Mouse (Mus musculus) stomach, embryonic 15.5 days (tissue): ENCODE results near the gene Cramp1l. TPM values are rescaled to one million over a fixed set of nuclear protein-coding genes. Genes with fewer than 3 reads are reported as not detected.
"Not testable (repeated sequence)": the region's sequence is repeated elsewhere in the genome, so short reads cannot be mapped to it uniquely, and the experiment has no call there.

Source experiments
- ATAC-seq: fragments of 200-750 bp; cut with Nextera tagmentation; 2 replicates; pipeline ENCODE4 v1.8.0; 2017; ENCODE audit warnings: low read depth, moderate number of reproducible peaks, moderate TSS enrichment; ENCODE audit not compliant: insufficient read depth, low FRiP score
- H3K27ac ChIP-seq: fragments of 300-500 bp; sonication (generic); 2 replicates; pipeline ENCODE4 v1.5.1; 2015; ENCODE audit warnings: mild to moderate bottlenecking, inconsistent platforms
- H3K27me3 ChIP-seq: fragments of 300-500 bp; sonication (generic); replicated peaks from 2 replicates; pipeline ENCODE4 v1.6.1; 2015; ENCODE audit warnings: inconsistent platforms
- H3K36me3 ChIP-seq: fragments of 300-500 bp; sonication (generic); 2 replicates; pipeline ENCODE4 v1.6.1; 2015; ENCODE audit warnings: inconsistent platforms
- H3K4me1 ChIP-seq: fragments of 300-500 bp; sonication (generic); 2 replicates; pipeline ENCODE4 v1.6.1; 2015; ENCODE audit warnings: inconsistent platforms
- H3K4me2 ChIP-seq: fragments of 300-500 bp; sonication (generic); 2 replicates; pipeline ENCODE4 v1.6.1; 2015; ENCODE audit warnings: mild to moderate bottlenecking, inconsistent platforms
- H3K4me3 ChIP-seq: fragments of 300-500 bp; sonication (generic); replicated peaks from 2 replicates; pipeline ENCODE4 v1.5.1; 2015; ENCODE audit warnings: inconsistent platforms
- H3K9ac ChIP-seq: fragments of 300-500 bp; sonication (generic); 2 replicates; pipeline ENCODE4 v1.6.1; 2015; ENCODE audit warnings: inconsistent platforms
- H3K9me3 ChIP-seq: fragments of 300-500 bp; sonication (generic); 2 replicates; pipeline ENCODE4 v1.6.1; 2016; ENCODE audit warnings: inconsistent platforms
- WGBS: fragments of 180-500 bp; shearing (Covaris S2); methylation state at CpG from one replicate; pipeline ENCODE4 v1.1.7; 2015; 5-methylcytosine and 5-hydroxymethylcytosine counted together
- polyA plus RNA-seq: library from polyadenylated mRNA; unstranded; fragments of >200 nt; fragmentation: Nextera tagmentation; extraction: Ambion mirVana; gene quantifications from 2 replicates; pipeline ENCODE4 v1.2.1, GENCODE M21; 2015

The Cramp1l gene
- polyA plus RNA-seq, 1 experiment from 2014 or later, result 7.6 TPM

DNA sequence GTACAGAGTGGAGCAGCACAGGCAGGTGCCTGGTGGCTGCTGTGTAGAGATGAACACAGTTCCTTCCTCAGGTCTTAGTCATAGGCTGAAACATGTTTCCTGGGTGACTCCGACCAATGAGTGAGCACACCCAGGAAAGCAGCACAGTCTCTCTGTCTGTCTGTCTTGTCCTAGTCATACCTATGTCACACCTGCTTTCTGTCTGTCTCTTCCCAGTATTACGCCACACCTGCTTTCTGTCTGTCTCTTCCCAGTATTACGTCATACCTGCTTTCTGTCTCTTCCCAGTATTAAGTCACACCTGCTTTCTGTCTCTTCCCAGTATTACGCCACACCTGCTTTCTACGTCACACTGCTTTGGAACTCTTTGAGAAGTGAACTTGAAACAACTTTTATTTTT, 67.4 kb downstream of the Cramp1l start:
- 87% methylated on average over 5 of the region's 5 CpGs for WGBS
- H3K27ac ChIP-seq, result no peak overlapping the region
- peaks cover 47% of the 10 kb centered on the region for H3K36me3 ChIP-seq
- no peak overlapping the region for H3K9ac ChIP-seq
- no peak overlapping the region for H3K4me2 ChIP-seq
- no peak overlapping the region for H3K4me3 ChIP-seq
- no peaks in the 10 kb centered on the region for H3K27me3 ChIP-seq
- ATAC-seq, result no peak
- H3K4me1 ChIP-seq, result 0 out of 2 replicates have a peak, but pooled peaks cover 4% of the 10 kb centered on the region
- H3K9me3 ChIP-seq, result no peaks in the 10 kb centered on the region

DNA sequence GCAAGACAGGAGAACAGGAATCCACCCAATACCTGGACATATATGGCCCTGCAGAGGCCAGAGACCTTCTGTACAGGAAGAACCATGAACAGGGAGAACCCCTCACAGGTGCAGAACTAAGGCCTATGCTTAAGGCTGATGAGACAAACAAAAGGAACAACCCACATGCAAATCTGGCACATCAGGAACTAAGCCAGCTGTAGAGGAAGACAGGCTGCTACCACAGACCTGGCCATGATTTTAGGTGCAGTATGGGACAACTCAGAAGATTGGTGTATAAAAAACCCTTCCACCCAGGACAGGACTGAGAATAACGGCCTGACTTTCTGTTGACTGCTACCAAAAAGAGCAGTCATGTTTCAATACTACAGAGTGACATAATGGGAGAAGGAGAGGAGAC, 72.0 kb downstream of the Cramp1l start:
- not testable (repeated sequence) for H3K27ac ChIP-seq, H3K4me2 ChIP-seq
- 84% methylated on average over 1 of the region's 1 CpGs for WGBS

GRCm38 (mm10) chr17:24943036-24943435, 72.6 kb downstream of the Cramp1l start:
- no peak for ATAC-seq
- H3K36me3 ChIP-seq, result peaks cover 22% of the 10 kb centered on the region
- no peak overlapping the region for H3K4me2 ChIP-seq
- H3K4me3 ChIP-seq, result no peak overlapping the region
- H3K4me1 ChIP-seq, result no peaks in the 10 kb centered on the region
- no peaks in the 10 kb centered on the region for H3K9me3 ChIP-seq
- WGBS, result 86% methylated on average over 7 of the region's 7 CpGs
- H3K27me3 ChIP-seq, result no peaks in the 10 kb centered on the region
- no peak overlapping the region for H3K9ac ChIP-seq
- H3K27ac ChIP-seq, result no peak overlapping the region

More for the DNA sequence above, 72.0 kb downstream of the Cramp1l start:
- H3K9me3 ChIP-seq, H3K9ac ChIP-seq, H3K27me3 ChIP-seq, H3K4me1 ChIP-seq, ATAC-seq, H3K4me3 ChIP-seq: not testable (repeated sequence)
- peaks cover 28% of the 10 kb centered on the region for H3K36me3 ChIP-seq

DNA sequence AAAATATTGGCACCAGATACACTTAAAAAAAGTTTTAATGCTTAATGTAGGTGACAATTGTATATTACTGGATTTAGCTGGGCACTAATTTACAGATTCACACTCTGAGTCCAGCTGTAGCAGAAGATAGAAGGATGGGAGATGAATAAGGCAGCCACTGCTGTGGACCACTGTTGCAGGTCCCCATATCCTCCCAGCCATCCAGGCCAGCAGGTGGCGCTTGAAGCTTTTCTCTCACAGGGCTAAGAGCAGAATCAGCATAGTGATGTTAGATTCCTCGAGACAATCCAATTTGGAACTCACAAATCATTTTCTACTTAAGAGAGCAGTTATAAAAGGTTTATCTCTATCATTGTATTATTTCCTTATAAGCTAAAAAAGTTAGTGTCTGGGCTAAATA, 73.1 kb downstream of the Cramp1l start:
- H3K4me3 ChIP-seq, H3K4me2 ChIP-seq, H3K9me3 ChIP-seq, H3K4me1 ChIP-seq, H3K27me3 ChIP-seq, H3K27ac ChIP-seq, H3K9ac ChIP-seq: not testable (repeated sequence)
- WGBS, result 9% methylated on average over 2 of the region's 2 CpGs
- H3K36me3 ChIP-seq, result peaks cover 17% of the 10 kb centered on the region
- 0 out of 2 replicates have a peak, but pooled peaks have one; percentile 65 for ATAC-seq

- WGBS, result 46% methylated on average over 6 of the region's 6 CpGs
- H3K27ac ChIP-seq, result peak overlapping the region; percentile 79
- H3K36me3 ChIP-seq, result no peaks in the 10 kb centered on the region
- H3K4me1 ChIP-seq, result peaks cover 15% of the 10 kb centered on the region
- no peaks in the 10 kb centered on the region for H3K27me3 ChIP-seq
- peak overlapping the region; percentile 54; the same call in 1 of the 2 replicates for H3K9ac ChIP-seq
- ATAC-seq, result no peak
- H3K4me3 ChIP-seq, result peak overlapping the region; percentile 68
- H3K9me3 ChIP-seq, result no peaks in the 10 kb centered on the region
- peak overlapping the region; percentile 83 for H3K4me2 ChIP-seq
Measured at GRCm38 (mm10) chr17:24937266-24937665, 78.3 kb downstream of the Cramp1l start.

DNA sequence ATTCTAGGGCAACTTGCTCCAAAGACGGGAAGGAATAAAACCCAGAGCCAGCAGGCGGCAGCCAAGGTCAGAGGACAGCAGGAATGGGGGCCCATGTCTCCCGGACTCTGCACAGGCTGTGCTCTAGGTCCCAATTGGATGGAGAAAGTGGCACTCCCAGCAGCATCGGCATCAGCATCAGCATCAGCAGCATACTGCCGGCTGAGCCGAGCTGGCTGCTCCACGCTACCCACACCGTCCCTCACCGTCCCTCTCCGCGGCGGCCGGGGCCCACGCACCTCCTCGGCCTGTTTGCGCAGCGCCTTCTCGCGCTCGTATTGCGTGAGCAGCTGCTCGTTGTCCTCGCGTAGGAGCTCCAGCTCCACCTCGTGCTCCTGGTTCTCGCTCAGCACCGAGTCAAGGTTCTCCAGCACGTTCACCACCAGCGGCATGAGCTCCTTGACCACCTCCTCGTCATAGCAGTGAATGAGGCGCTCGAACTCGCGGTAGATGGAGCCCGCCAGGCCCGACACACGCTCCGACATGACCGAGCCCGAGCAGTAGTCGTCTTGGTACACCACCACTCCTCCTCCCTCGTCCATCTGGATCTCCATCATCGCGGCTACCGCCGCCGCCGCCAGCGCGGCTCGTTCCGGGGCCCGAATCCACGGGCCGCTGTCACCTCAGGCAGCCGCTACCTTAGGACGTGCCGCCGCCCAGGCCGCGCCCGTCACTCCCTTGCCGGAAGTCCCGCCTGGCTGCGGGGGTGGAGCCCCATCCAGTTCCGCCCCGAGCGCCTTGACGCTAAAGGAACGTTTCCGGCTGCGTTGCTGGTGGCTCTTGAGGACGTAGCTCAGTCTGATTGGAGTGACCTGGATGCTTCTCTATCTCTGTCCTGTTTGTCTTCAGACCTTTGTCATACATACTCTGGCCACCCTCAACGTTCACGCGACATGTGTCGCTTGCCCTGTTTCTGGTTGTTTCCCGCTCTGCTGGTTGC, 79.0 kb downstream of the Cramp1l start, which contains the start of gene Mapk8ip3:
Mapk8ip3 (minus strand) TSS at position 719 of the 979 bp plus-strand sequence.
- WGBS, result under 1% methylated on average over 78 of the region's 78 CpGs
- H3K27ac ChIP-seq, result peak within 1 kb of the TSS; percentile 79
- H3K4me2 ChIP-seq, result peak within 1 kb of the TSS; percentile 83
- peak within 1 kb of the TSS; percentile 54 for H3K9ac ChIP-seq
- H3K27me3 ChIP-seq, result no peaks in the 10 kb centered on the region
- no peaks in the 10 kb centered on the region for H3K36me3 ChIP-seq
- peak; percentile 98 for ATAC-seq
- peak within 1 kb of the TSS; percentile 68 for H3K4me3 ChIP-seq
- H3K9me3 ChIP-seq, result no peaks in the 10 kb centered on the region
- H3K4me1 ChIP-seq, result peaks cover 15% of the 10 kb centered on the region

DNA sequence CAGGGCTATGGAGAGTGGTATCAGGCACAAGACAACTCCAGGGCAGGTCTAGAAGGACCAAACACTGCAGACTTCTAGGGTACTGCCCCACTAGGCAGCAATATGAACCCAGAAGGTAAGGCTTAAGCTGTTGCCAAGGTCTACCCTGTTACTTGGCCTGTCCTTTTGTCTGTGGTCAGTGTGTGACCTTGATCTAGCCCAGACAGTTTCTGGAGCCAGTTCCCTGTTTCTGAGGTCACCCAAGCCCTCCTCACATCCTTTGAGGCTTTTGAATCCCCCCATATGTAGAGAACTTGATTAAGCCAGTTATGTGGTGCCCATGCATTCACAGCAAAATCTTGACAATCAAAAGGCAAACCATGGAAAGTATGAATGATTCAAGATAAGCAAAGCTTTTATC, 79.9 kb downstream of the Cramp1l start:
- Histone ChIP-seq H3K4me1 (peaks cover 15% of the 10 kb centered on the region), H3K9me3 (no peaks in the 10 kb centered on the region), H3K9ac (peak overlapping the region; percentile 7; the same call in 1 of the 2 replicates), H3K4me2 (peak overlapping the region; percentile 83), H3K36me3 (no peaks in the 10 kb centered on the region), H3K4me3 (peak overlapping the region; percentile 68), H3K27me3 (no peaks in the 10 kb centered on the region), H3K27ac (no peak overlapping the region)
- no peak for ATAC-seq

DNA sequence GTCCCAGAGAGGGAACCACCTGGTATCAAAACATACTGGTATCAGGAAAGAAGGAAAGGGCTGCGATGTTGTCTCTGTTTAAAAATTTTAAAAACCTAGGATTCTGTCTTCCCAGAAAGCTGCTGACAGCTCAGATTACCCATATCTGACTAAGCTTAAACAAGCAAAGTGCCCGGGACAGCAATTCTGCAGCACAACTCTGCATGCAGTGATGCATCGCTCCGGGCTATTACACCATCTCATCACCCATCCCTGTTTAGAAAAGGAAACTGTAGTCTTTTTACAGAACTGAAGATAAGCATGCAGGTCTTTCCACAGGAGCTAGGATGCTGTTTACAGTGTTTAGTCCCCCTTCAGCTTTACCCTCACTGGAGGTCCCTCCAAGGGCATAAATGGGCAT, 80.7 kb downstream of the Cramp1l start:
- Histone ChIP-seq H3K36me3 (no peaks in the 10 kb centered on the region), H3K4me1 (peaks cover 15% of the 10 kb centered on the region), H3K9me3 (no peaks in the 10 kb centered on the region), H3K4me3 (peak overlapping the region; percentile 68), H3K9ac (0 out of 2 replicates have a peak overlapping the region, but pooled peaks have one; percentile 7), H3K4me2 (peak overlapping the region; percentile 83), H3K27ac (no peak overlapping the region), H3K27me3 (no peaks in the 10 kb centered on the region)
- no peak for ATAC-seq
- WGBS, result 64% methylated on average over 4 of the region's 4 CpGs

GRCm38 (mm10) chr17:24933163-24933562, 82.4 kb downstream of the Cramp1l start:
- Histone ChIP-seq H3K4me1 (peaks cover 15% of the 10 kb centered on the region), H3K9ac (no peak overlapping the region), H3K27me3 (no peaks in the 10 kb centered on the region), H3K9me3 (no peaks in the 10 kb centered on the region), H3K36me3 (no peaks in the 10 kb centered on the region), H3K4me2 (no peak overlapping the region), H3K4me3 (no peak overlapping the region), H3K27ac (no peak overlapping the region)
- ATAC-seq, result no peak
- 72% methylated on average over 4 of the region's 4 CpGs for WGBS

DNA sequence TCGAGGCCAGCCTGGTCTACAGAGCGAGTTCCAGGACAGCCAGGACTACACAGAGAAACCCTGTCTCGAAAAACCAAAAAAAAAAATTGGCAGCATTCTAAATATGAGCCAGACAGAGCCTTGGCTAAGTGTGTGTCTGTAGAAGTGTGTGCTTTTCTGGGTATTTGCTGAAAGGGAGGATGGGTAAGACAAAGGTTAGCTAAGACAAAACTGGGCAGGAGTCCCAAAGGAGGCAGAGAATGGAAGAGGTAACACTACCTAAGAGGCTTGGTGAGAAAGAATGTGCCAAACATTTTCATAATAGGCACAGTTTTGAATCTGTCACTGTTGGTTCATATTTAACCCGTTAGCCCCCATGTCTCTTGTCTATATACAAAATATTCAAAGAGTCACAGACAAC, 83.2 kb downstream of the Cramp1l start:
- Histone ChIP-seq H3K27me3 (no peaks in the 10 kb centered on the region), H3K9ac (no peak overlapping the region), H3K36me3 (0 out of 2 replicates have a peak, but pooled peaks cover 2% of the 10 kb centered on the region), H3K4me1 (peaks cover 15% of the 10 kb centered on the region), H3K9me3 (no peaks in the 10 kb centered on the region), H3K4me2 (no peak overlapping the region), H3K4me3 (no peak overlapping the region), H3K27ac (no peak overlapping the region)
- no peak for ATAC-seq
- 91% methylated on average over 4 of the region's 4 CpGs for WGBS

DNA sequence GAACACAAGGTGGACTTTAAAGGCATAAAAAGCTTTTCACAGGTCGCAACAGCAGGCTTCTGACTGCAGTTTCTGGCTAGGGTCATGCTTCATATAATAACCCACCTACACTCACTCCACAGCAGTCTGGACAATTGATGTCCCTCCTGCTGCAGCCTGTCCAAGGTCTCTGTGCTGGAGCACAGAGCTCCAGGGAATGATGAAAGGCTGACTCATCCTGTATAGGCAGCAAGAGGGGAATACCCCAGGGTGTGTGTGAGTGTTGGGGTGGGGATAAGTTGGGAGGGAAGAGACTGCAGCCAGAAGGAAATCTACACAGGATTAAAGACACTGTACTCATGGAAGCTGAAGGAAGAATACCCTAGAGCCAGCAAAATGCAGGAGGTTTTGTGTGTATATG, 86.1 kb downstream of the Cramp1l start:
- Histone ChIP-seq H3K27me3 (no peaks in the 10 kb centered on the region), H3K36me3 (peaks cover 22% of the 10 kb centered on the region), H3K9me3 (no peaks in the 10 kb centered on the region), H3K4me2 (no peak overlapping the region), H3K4me3 (no peak overlapping the region), H3K27ac (no peak overlapping the region), H3K4me1 (0 out of 2 replicates have a peak, but pooled peaks cover under 1% of the 10 kb centered on the region), H3K9ac (no peak overlapping the region)
- WGBS, result 76% methylated on average over 1 of the region's 1 CpGs
- no peak for ATAC-seq

DNA sequence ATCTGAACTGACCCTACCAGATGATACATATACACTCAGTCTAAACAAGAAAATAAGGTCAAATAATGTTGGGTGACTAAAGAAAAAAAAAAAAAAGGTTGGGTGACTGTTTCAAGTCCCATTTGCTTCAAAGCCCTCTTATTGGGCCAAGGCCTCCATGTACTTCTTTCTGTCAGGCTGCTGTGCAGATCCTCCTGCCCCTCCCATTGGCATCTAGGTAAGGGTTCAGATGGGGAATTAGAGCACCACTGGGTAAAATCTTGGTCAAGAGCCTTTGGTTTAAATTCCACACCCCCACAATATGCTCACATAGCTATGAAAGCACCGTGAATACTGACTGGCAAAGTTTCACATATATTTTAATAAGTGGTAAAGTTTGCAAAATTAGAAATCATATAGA, 92.3 kb downstream of the Cramp1l start:
- Histone ChIP-seq H3K4me2 (no peak overlapping the region), H3K9me3 (no peaks in the 10 kb centered on the region), H3K27ac (no peak overlapping the region), H3K36me3 (peaks cover 66% of the 10 kb centered on the region), H3K9ac (no peak overlapping the region), H3K4me1 (no peaks in the 10 kb centered on the region), H3K27me3 (no peaks in the 10 kb centered on the region), H3K4me3 (no peak overlapping the region)
- ATAC-seq, result no peak
- WGBS, result 94% methylated on average over 1 of the region's 1 CpGs
